Mouse (Mus musculus) MEL (cell line): ENCODE data around the gene Ube2h.

Source experiments
- BHLHE40 ChIP-seq: IDR thresholded peaks from 2 replicates; pipeline ENCODE4 v1.6.1; 2012; ENCODE audit warnings: low read depth, mild to moderate bottlenecking, inconsistent platforms, low read length, improper control_type of control experiment, borderline replicate concordance
- CTCF ChIP-seq, 3 experiments: IDR thresholded peaks in 2 of 3; conservative IDR thresholded peaks in 1 of 3; 2 replicates each; pipeline ENCODE4 v1.5.1; 2011 to 2012; ENCODE audit warnings: low read length in 3 of 3, low read depth in 2 of 3, mild to moderate bottlenecking in 2 of 3, improper control_type of control experiment in 1 of 3, inconsistent platforms in 1 of 3, mixed read lengths in 1 of 3, moderate library complexity in 1 of 3; ENCODE audit not compliant: control insufficient read depth in 1 of 3, insufficient read depth in 1 of 3, poor library complexity in 1 of 3, severe bottlenecking in 1 of 3
- POLR2A ChIP-seq, 2 experiments: IDR thresholded peaks; 2 replicates each; pipeline ENCODE4 v1.6.1; 2011 to 2012; ENCODE audit warnings: low read length in 2 of 2, mild to moderate bottlenecking in 2 of 2, control low read depth in 1 of 2, improper control_type of control experiment in 1 of 2, low read depth in 1 of 2, moderate library complexity in 1 of 2; ENCODE audit not compliant: control insufficient read depth in 1 of 2, insufficient read depth in 1 of 2, poor library complexity in 1 of 2
- RAD21 ChIP-seq: IDR thresholded peaks from 2 replicates; pipeline ENCODE4 v1.6.1; 2011; ENCODE audit warnings: mild to moderate bottlenecking, low read depth, low read length, improper control_type of control experiment
- UBTF ChIP-seq: IDR thresholded peaks from 2 replicates; pipeline ENCODE4 v1.6.1; 2012; ENCODE audit warnings: low read depth, mild to moderate bottlenecking, inconsistent platforms, low read length, improper control_type of control experiment, moderate library complexity, borderline replicate concordance; ENCODE audit not compliant: insufficient read depth
- ZC3H11A ChIP-seq: IDR thresholded peaks from 2 replicates; pipeline ENCODE4 v1.6.1; 2012; ENCODE audit warnings: low read depth, mild to moderate bottlenecking, inconsistent platforms, low read length, improper control_type of control experiment

- no peak for TF ChIP-seq CTCF (IDR thresholded peaks at IDR 0.05 in 2 of 3, conservative IDR thresholded peaks at IDR 0.05 in 1 of 3; ENCODE audit: control insufficient read depth in 1 of 3, insufficient read depth in 1 of 3, low read depth in 2 of 3, low read length in 3 of 3, poor library complexity in 1 of 3, severe bottlenecking in 1 of 3)
- TF ChIP-seq RAD21 = no peak
- TF ChIP-seq UBTF = no peak
- TF ChIP-seq POLR2A (IDR thresholded peaks at IDR 0.05; ENCODE audit: control insufficient read depth in 1 of 2, insufficient read depth in 1 of 2, low read depth in 1 of 2, low read length in 2 of 2, poor library complexity in 1 of 2) = no peak; a peak in 1 of 4 replicates
- no peak for TF ChIP-seq ZC3H11A
- TF ChIP-seq BHLHE40 = no peak
Measured at GRCm38 (mm10) chr6:30174461-30175224, 129.7 kb downstream of the Ube2h start.
